Mouse (Mus musculus): Measurements from ENCODE around the gene Pwp2. TPM values are rescaled to one million over a fixed set of nuclear protein-coding genes. Genes with fewer than 3 reads are reported as not detected.

The Pwp2 gene
- polyA plus RNA-seq, 1 experiment from 2014 or later, result 4.2 TPM

DNA sequence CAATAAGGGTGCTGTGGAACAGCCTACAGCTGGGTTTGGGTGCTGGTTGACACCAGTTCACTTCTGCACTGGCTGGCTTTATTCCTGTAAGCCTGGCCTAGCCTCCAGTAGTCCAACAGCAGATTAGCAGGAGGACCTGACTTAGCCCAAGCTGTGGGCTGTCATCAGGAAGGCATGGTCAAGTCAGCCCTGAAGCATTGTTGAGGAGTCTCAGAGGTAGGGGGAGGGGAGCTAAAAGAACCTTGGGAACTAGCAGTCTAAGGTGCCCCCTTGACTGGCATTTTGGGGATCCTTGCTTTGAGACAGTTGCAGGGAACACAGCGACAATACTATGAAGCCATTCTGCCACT lies 44.7 kb downstream of the Pwp2 start:
- Histone ChIP-seq H3K9me3 (ENCODE audit: control insufficient read depth) (no peaks in the 10 kb centered on the region), H3K4me3 (ENCODE audit: low read depth, low read length) (no peak overlapping the region), H3K27ac (ENCODE audit: low read depth, low read length) (no peak overlapping the region), H3K4me1 (replicated peaks; ENCODE audit: control insufficient read depth, insufficient read depth, low read length) (peaks cover 19% of the 10 kb centered on the region; the same call in 1 of the 2 replicates), H3K36me3 (ENCODE audit: control insufficient read depth, insufficient read depth) (no peaks in the 10 kb centered on the region), H3K4me2 (replicated peaks; ENCODE audit: low read depth) (no peak overlapping the region), H3K9ac (ENCODE audit: low read depth, low read length) (no peak overlapping the region), H3K27me3 (replicated peaks; ENCODE audit: control insufficient read depth, insufficient read depth, low read length) (no peaks in the 10 kb centered on the region)
- no peak for ATAC-seq
- WGBS, result 83% methylated on average over 1 of the region's 1 CpGs
- TF ChIP-seq CTCF (IDR thresholded peaks at IDR 0.05; ENCODE audit: low read depth), result no peak

DNA sequence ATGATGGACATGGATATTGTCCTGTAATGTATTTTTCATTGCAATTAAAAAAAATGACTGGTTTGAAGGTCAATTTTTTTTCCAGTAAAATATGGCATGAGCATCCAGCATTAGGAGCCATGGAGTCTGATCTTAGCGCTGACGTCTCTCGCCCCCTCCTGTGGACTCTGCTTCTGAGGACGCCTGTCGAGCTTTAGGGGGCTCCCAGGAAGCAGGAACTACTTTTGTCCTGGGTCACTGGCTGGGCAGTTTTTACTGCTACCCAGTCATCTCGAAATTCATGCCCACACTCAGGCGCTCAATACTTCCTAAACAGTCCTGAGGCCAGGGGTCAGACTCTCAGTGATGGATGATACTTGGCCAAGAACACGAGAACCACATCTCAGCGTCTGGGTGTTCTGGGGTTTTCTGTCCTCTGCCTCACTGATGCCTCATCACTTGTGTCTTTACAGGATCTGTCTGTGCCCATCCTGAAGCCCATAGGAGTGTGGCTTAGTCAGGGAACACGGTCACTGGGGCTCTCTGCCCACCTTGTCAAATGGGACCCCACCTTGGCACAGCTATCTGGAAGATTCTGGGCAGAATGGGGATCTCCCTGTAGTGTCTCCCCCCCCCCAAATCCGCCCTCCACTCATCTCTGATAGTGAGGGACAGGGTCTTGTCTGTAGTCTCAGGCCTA lies 45.2 kb downstream of the Pwp2 start:
- H3K4me3 ChIP-seq (ENCODE audit: low read depth, low read length), result no peak overlapping the region
- WGBS, result 74% methylated on average over 11 of the region's 11 CpGs
- H3K27ac ChIP-seq (ENCODE audit: low read depth, low read length), result peak overlapping the region; percentile 35; the same call in 1 of the 2 replicates
- no peak overlapping the region for H3K4me2 ChIP-seq (replicated peaks; ENCODE audit: low read depth)
- no peaks in the 10 kb centered on the region for H3K36me3 ChIP-seq (ENCODE audit: control insufficient read depth, insufficient read depth)
- no peak for TF ChIP-seq CTCF (IDR thresholded peaks at IDR 0.05; ENCODE audit: low read depth)
- H3K9ac ChIP-seq (ENCODE audit: low read depth, low read length), result no peak overlapping the region
- peaks cover 20% of the 10 kb centered on the region; the same call in 1 of the 2 replicates for H3K4me1 ChIP-seq (replicated peaks; ENCODE audit: control insufficient read depth, insufficient read depth, low read length)
- H3K9me3 ChIP-seq (ENCODE audit: control insufficient read depth), result no peaks in the 10 kb centered on the region
- ATAC-seq, result no peak
- H3K27me3 ChIP-seq (replicated peaks; ENCODE audit: control insufficient read depth, insufficient read depth, low read length), result no peaks in the 10 kb centered on the region

DNA sequence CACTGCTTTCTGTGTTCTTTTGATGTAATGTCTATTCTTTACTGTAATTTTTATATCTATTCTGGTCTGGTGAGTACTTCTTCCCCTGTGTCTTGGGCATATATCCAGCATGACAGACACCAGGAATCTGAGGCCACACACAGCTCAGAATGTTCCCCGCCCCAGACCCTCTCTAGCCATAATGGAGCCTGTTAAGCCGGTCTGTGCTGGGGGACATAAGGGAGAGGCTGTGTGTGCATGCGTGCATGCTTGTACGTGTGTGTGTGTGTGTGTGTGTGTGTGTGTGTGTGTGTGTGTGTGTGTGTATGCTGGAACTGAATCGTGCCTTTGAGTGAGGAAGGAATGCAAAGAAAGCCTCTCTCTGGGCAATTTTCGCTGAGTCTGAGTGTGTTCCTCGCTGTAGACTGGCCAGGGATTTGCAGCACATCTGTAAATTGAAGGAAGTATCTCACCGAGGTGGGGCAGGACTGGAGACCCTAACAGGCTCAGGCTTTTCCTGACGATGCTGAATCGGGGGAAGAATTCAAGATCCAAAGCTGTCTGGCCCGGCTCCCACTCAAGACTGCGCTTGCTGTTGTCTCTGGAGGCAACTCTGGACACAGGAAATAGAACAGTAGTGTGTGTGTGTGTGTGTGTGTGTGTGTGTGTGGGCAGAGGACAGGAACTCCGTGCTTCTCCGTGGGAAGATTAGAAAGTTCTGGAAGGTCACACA lies 46.0 kb downstream of the Pwp2 start:
- no peak for TF ChIP-seq CTCF (IDR thresholded peaks at IDR 0.05; ENCODE audit: low read depth)
- Histone ChIP-seq H3K9ac (ENCODE audit: low read depth, low read length) (no peak overlapping the region), H3K27me3 (replicated peaks; ENCODE audit: control insufficient read depth, insufficient read depth, low read length) (no peaks in the 10 kb centered on the region), H3K9me3 (ENCODE audit: control insufficient read depth) (no peaks in the 10 kb centered on the region), H3K27ac (ENCODE audit: low read depth, low read length) (peak overlapping the region; percentile 35), H3K4me2 (replicated peaks; ENCODE audit: low read depth) (peak overlapping the region; percentile 27), H3K36me3 (ENCODE audit: control insufficient read depth, insufficient read depth) (no peaks in the 10 kb centered on the region), H3K4me3 (ENCODE audit: low read depth, low read length) (no peak overlapping the region), H3K4me1 (replicated peaks; ENCODE audit: control insufficient read depth, insufficient read depth, low read length) (peaks cover 14% of the 10 kb centered on the region; the same call in 1 of the 2 replicates)
- no peak for ATAC-seq
- 32% methylated on average over 14 of the region's 14 CpGs for WGBS

DNA sequence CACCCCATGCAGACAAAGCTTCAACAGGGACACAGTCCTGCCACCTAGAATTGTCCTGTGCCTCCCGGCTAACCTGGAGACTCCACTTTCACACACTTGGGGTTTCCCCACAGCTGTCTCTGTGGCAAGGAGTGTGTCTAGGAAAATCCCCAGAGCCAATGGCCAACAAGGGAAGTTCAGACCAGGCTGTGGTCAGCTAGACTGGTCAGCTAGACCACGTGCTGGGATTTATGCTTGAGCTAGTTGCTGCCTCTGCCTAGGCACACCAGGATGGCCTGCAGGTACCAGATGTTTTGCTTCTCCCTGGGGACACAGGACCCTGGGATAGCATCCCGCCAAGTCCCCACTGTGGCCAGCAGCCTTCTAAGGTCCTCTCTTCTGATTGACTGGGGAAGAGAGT lies 47.8 kb downstream of the Pwp2 start:
- Histone ChIP-seq H3K36me3 (ENCODE audit: control insufficient read depth, insufficient read depth) (no peaks in the 10 kb centered on the region), H3K9me3 (ENCODE audit: control insufficient read depth) (no peaks in the 10 kb centered on the region), H3K27ac (ENCODE audit: low read depth, low read length) (no peak overlapping the region), H3K4me2 (replicated peaks; ENCODE audit: low read depth) (no peak overlapping the region), H3K27me3 (replicated peaks; ENCODE audit: control insufficient read depth, insufficient read depth, low read length) (no peaks in the 10 kb centered on the region), H3K4me1 (replicated peaks; ENCODE audit: control insufficient read depth, insufficient read depth, low read length) (0 out of 2 replicates have a peak, but pooled peaks cover 13% of the 10 kb centered on the region), H3K9ac (ENCODE audit: low read depth, low read length) (no peak overlapping the region), H3K4me3 (ENCODE audit: low read depth, low read length) (no peak overlapping the region)
- ATAC-seq, result no peak
- no peak for TF ChIP-seq CTCF (IDR thresholded peaks at IDR 0.05; ENCODE audit: low read depth)
- 92% methylated on average over 3 of the region's 3 CpGs for WGBS

DNA sequence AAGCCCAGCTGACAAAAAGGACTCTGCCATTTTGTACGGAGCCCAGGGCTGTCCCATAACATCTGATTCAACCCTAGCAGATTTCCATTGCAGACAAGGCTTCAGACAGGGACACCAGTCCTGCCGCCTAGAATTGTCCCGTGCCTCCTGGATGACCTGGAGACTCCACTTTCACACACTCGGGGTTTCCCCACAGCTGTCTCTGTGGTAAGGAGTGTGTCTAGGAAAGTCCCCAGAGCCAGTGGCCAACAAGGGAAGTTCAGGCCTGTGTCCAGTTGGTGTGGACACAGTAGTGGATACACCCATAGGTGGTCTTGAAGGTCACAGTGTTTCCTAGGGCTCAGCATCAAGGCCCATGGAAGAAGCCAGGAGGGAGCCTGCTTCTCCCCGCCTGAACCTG lies 49.0 kb downstream of the Pwp2 start:
- Histone ChIP-seq H3K4me2 (replicated peaks; ENCODE audit: low read depth) (no peak overlapping the region), H3K36me3 (ENCODE audit: control insufficient read depth, insufficient read depth) (no peaks in the 10 kb centered on the region), H3K9ac (ENCODE audit: low read depth, low read length) (no peak overlapping the region), H3K4me3 (ENCODE audit: low read depth, low read length) (no peak overlapping the region), H3K27ac (ENCODE audit: low read depth, low read length) (peak overlapping the region; percentile 79), H3K4me1 (replicated peaks; ENCODE audit: control insufficient read depth, insufficient read depth, low read length) (0 out of 2 replicates have a peak, but pooled peaks cover 13% of the 10 kb centered on the region), H3K27me3 (replicated peaks; ENCODE audit: control insufficient read depth, insufficient read depth, low read length) (no peaks in the 10 kb centered on the region), H3K9me3 (ENCODE audit: control insufficient read depth) (no peaks in the 10 kb centered on the region)
- WGBS, result 80% methylated on average over 5 of the region's 5 CpGs
- no peak for TF ChIP-seq CTCF (IDR thresholded peaks at IDR 0.05; ENCODE audit: low read depth)
- ATAC-seq, result peak; percentile 20; the same call in 1 of the 2 replicates

DNA sequence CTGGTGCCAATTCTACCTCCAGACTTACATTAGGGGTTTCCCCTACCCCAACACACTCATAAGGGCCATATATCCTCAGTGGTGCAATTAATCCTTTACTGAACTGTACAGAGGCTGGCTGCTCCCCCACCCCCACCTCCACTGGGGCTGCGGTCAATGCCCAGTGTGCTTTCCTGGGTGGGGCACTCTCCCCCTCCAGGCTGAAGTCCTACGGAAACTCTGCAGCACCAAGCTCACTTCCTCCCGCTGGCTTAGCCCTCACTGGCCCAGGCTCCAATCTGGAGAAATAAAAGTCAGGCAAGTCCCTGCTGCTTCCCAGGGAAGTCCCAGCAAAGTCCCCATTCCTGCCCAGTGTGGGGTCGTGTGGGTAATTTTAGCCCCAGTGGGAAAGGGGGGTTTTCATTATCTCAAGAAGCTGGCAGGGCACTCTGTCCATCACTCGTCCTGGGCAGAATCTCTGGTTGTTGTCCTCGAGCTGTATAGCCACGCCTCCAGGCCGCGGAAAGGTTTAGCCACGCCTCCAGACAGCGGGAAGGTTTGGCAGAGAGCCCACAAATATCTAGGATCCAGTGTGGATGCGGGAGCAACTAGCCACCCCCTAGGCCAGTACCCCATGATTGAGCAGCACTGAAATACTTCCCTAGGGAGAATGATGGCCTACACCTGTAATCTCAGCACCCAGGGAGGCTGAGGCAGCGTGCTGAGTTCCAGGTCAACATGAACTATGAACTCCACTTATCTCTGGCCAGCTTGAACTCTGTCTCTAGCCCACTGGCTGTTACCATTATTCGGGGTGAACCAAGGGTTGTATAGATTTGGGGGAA lies 49.8 kb downstream of the Pwp2 start:
- Histone ChIP-seq H3K9ac (ENCODE audit: low read depth, low read length) (0 out of 2 replicates have a peak overlapping the region, but pooled peaks have one; percentile 2), H3K27me3 (replicated peaks; ENCODE audit: control insufficient read depth, insufficient read depth, low read length) (no peaks in the 10 kb centered on the region), H3K4me2 (replicated peaks; ENCODE audit: low read depth) (peak overlapping the region; percentile 24), H3K4me3 (ENCODE audit: low read depth, low read length) (no peak overlapping the region), H3K36me3 (ENCODE audit: control insufficient read depth, insufficient read depth) (no peaks in the 10 kb centered on the region), H3K9me3 (ENCODE audit: control insufficient read depth) (no peaks in the 10 kb centered on the region), H3K4me1 (replicated peaks; ENCODE audit: control insufficient read depth, insufficient read depth, low read length) (0 out of 2 replicates have a peak, but pooled peaks cover 13% of the 10 kb centered on the region), H3K27ac (ENCODE audit: low read depth, low read length) (peak overlapping the region; percentile 79)
- no peak for TF ChIP-seq CTCF (IDR thresholded peaks at IDR 0.05; ENCODE audit: low read depth)
- WGBS, result 5% methylated on average over 14 of the region's 14 CpGs
- peak; percentile 90 for ATAC-seq
